Mouse (Mus musculus): Measurements from ENCODE around the gene Fyn. TPM values are rescaled to one million over a fixed set of nuclear protein-coding genes. Genes with fewer than 3 reads are reported as not detected.

Fyn gene
- polyA plus RNA-seq (2015; fragmentation: Nextera tagmentation; extraction: Ambion mirVana): 22.4 and 26.1 TPM in 2 replicates

- 39% methylated on average over 8 of the region's 8 CpGs for WGBS
- peak within 1 kb of the TSS; percentile 90 for H3K9ac ChIP-seq (replicated peaks; ENCODE audit: low read length)
- peak within 1 kb of the TSS; percentile 75 for H3K4me2 ChIP-seq (replicated peaks; ENCODE audit: low read depth, low read length)
- H3K4me1 ChIP-seq (ENCODE audit: insufficient read depth, low read length): peaks cover 14% of the 10 kb centered on the region
- H3K27me3 ChIP-seq (ENCODE audit: insufficient read depth, low read length): peaks cover 10% of the 10 kb centered on the region; the same call in 1 of the 2 replicates
- peak within 1 kb of the TSS; percentile 90 for H3K27ac ChIP-seq (ENCODE audit: low read length)
- ATAC-seq (ENCODE audit: low FRiP score, low TSS enrichment): no peak
- no peaks in the 10 kb centered on the region for H3K9me3 ChIP-seq (ENCODE audit: low read length)
- H3K36me3 ChIP-seq (ENCODE audit: insufficient read depth, low read length): no peaks in the 10 kb centered on the region
- H3K4me3 ChIP-seq (ENCODE audit: low read length): peak within 1 kb of the TSS; percentile 92
Measured at GRCm38 (mm10) chr10:39368572-39369135, at the start of gene Fyn. TSS of gene Fyn (plus strand) at chr10:39368855.

GRCm38 (mm10) chr10:39320798-39321622, 47.6 kb upstream of the Fyn start:
- peak overlapping the region; percentile 14; the same call in 1 of the 2 replicates for H3K4me2 ChIP-seq (replicated peaks; ENCODE audit: low read depth, low read length)
- ATAC-seq (ENCODE audit: low FRiP score, low TSS enrichment): no peak
- H3K9me3 ChIP-seq (ENCODE audit: low read length): no peaks in the 10 kb centered on the region
- no peak overlapping the region for H3K9ac ChIP-seq (replicated peaks; ENCODE audit: low read length)
- no peaks in the 10 kb centered on the region for H3K27me3 ChIP-seq (ENCODE audit: insufficient read depth, low read length)
- whole genome bisulfite sequencing: 43% methylated on average over 17 of the region's 17 CpGs
- no peak overlapping the region for H3K4me3 ChIP-seq (ENCODE audit: low read length)
- no peak overlapping the region for H3K27ac ChIP-seq (ENCODE audit: low read length)
- peaks cover 7% of the 10 kb centered on the region for H3K4me1 ChIP-seq (ENCODE audit: insufficient read depth, low read length)
- no peaks in the 10 kb centered on the region for H3K36me3 ChIP-seq (ENCODE audit: insufficient read depth, low read length)

- Histone ChIP-seq H3K4me3 (ENCODE audit: low read length) (no peak overlapping the region), H3K4me2 (replicated peaks; ENCODE audit: low read depth, low read length) (peak overlapping the region; percentile 14; the same call in 1 of the 2 replicates), H3K27ac (ENCODE audit: low read length) (no peak overlapping the region), H3K9me3 (ENCODE audit: low read length) (no peaks in the 10 kb centered on the region), H3K4me1 (ENCODE audit: insufficient read depth, low read length) (peaks cover 7% of the 10 kb centered on the region), H3K9ac (replicated peaks; ENCODE audit: low read length) (no peak overlapping the region), H3K27me3 (ENCODE audit: insufficient read depth, low read length) (no peaks in the 10 kb centered on the region), H3K36me3 (ENCODE audit: insufficient read depth, low read length) (no peaks in the 10 kb centered on the region)
- no peak for ATAC-seq (ENCODE audit: low FRiP score, low TSS enrichment)
- WGBS: 44% methylated on average over 9 of the region's 9 CpGs
Measured at GRCm38 (mm10) chr10:39321623-39321985, 47.1 kb upstream of the Fyn start.

- H3K27me3 ChIP-seq (ENCODE audit: insufficient read depth, low read length): no peaks in the 10 kb centered on the region
- no peak for ATAC-seq (ENCODE audit: low FRiP score, low TSS enrichment)
- no peak overlapping the region for H3K9ac ChIP-seq (replicated peaks; ENCODE audit: low read length)
- H3K4me3 ChIP-seq (ENCODE audit: low read length): no peak overlapping the region
- H3K9me3 ChIP-seq (ENCODE audit: low read length): no peaks in the 10 kb centered on the region
- no peak overlapping the region for H3K27ac ChIP-seq (ENCODE audit: low read length)
- no peaks in the 10 kb centered on the region for H3K36me3 ChIP-seq (ENCODE audit: insufficient read depth, low read length)
- H3K4me2 ChIP-seq (replicated peaks; ENCODE audit: low read depth, low read length): no peak overlapping the region
- 70% methylated on average over 4 of the region's 4 CpGs for WGBS
- peaks cover 7% of the 10 kb centered on the region for H3K4me1 ChIP-seq (ENCODE audit: insufficient read depth, low read length)
Measured at GRCm38 (mm10) chr10:39322143-39322542, 46.5 kb upstream of the Fyn start.

- H3K9me3 ChIP-seq (ENCODE audit: low read length): no peaks in the 10 kb centered on the region
- H3K4me3 ChIP-seq (ENCODE audit: low read length): no peak overlapping the region
- ATAC-seq (ENCODE audit: low FRiP score, low TSS enrichment): no peak
- no peaks in the 10 kb centered on the region for H3K36me3 ChIP-seq (ENCODE audit: insufficient read depth, low read length)
- H3K27me3 ChIP-seq (ENCODE audit: insufficient read depth, low read length): no peaks in the 10 kb centered on the region
- WGBS: 94% methylated on average over 2 of the region's 2 CpGs
- peaks cover 7% of the 10 kb centered on the region for H3K4me1 ChIP-seq (ENCODE audit: insufficient read depth, low read length)
- no peak overlapping the region for H3K4me2 ChIP-seq (replicated peaks; ENCODE audit: low read depth, low read length)
- H3K9ac ChIP-seq (replicated peaks; ENCODE audit: low read length): no peak overlapping the region
- H3K27ac ChIP-seq (ENCODE audit: low read length): no peak overlapping the region
Measured at GRCm38 (mm10) chr10:39324291-39324690, 44.4 kb upstream of the Fyn start.

GRCm38 (mm10) chr10:39328661-39329060, 40.0 kb upstream of the Fyn start:
- 92% methylated on average over 2 of the region's 2 CpGs for WGBS
- H3K4me2 ChIP-seq (replicated peaks; ENCODE audit: low read depth, low read length): no peak overlapping the region
- no peak overlapping the region for H3K4me3 ChIP-seq (ENCODE audit: low read length)
- ATAC-seq (ENCODE audit: low FRiP score, low TSS enrichment): no peak
- no peaks in the 10 kb centered on the region for H3K27me3 ChIP-seq (ENCODE audit: insufficient read depth, low read length)
- no peak overlapping the region for H3K27ac ChIP-seq (ENCODE audit: low read length)
- H3K4me1 ChIP-seq (ENCODE audit: insufficient read depth, low read length): no peaks in the 10 kb centered on the region
- no peaks in the 10 kb centered on the region for H3K36me3 ChIP-seq (ENCODE audit: insufficient read depth, low read length)
- H3K9ac ChIP-seq (replicated peaks; ENCODE audit: low read length): no peak overlapping the region
- H3K9me3 ChIP-seq (ENCODE audit: low read length): peaks cover 5% of the 10 kb centered on the region; the same call in 1 of the 2 replicates

- Histone ChIP-seq H3K4me3 (ENCODE audit: low read length) (no peak overlapping the region), H3K9ac (replicated peaks; ENCODE audit: low read length) (no peak overlapping the region), H3K36me3 (ENCODE audit: insufficient read depth, low read length) (no peaks in the 10 kb centered on the region), H3K4me1 (ENCODE audit: insufficient read depth, low read length) (no peaks in the 10 kb centered on the region), H3K27me3 (ENCODE audit: insufficient read depth, low read length) (no peaks in the 10 kb centered on the region), H3K27ac (ENCODE audit: low read length) (no peak overlapping the region), H3K4me2 (replicated peaks; ENCODE audit: low read depth, low read length) (no peak overlapping the region), H3K9me3 (ENCODE audit: low read length) (peaks cover 5% of the 10 kb centered on the region; the same call in 1 of the 2 replicates)
- WGBS: 55% methylated on average over 3 of the region's 3 CpGs
- no peak for ATAC-seq (ENCODE audit: low FRiP score, low TSS enrichment)
Measured at GRCm38 (mm10) chr10:39334320-39334719, 34.3 kb upstream of the Fyn start.

- Histone ChIP-seq H3K9ac (replicated peaks; ENCODE audit: low read length) (no peak overlapping the region), H3K9me3 (ENCODE audit: low read length) (peaks cover 5% of the 10 kb centered on the region; the same call in 1 of the 2 replicates), H3K36me3 (ENCODE audit: insufficient read depth, low read length) (no peaks in the 10 kb centered on the region), H3K27me3 (ENCODE audit: insufficient read depth, low read length) (no peaks in the 10 kb centered on the region), H3K4me3 (ENCODE audit: low read length) (no peak overlapping the region), H3K27ac (ENCODE audit: low read length) (no peak overlapping the region), H3K4me1 (ENCODE audit: insufficient read depth, low read length) (no peaks in the 10 kb centered on the region), H3K4me2 (replicated peaks; ENCODE audit: low read depth, low read length) (no peak overlapping the region)
- ATAC-seq (ENCODE audit: low FRiP score, low TSS enrichment): no peak
Measured at GRCm38 (mm10) chr10:39335880-39336279, 32.8 kb upstream of the Fyn start.

- Histone ChIP-seq H3K27me3 (ENCODE audit: insufficient read depth, low read length) (no peaks in the 10 kb centered on the region), H3K4me3 (ENCODE audit: low read length) (no peak overlapping the region), H3K9me3 (ENCODE audit: low read length) (no peaks in the 10 kb centered on the region), H3K4me2 (replicated peaks; ENCODE audit: low read depth, low read length) (no peak overlapping the region), H3K9ac (replicated peaks; ENCODE audit: low read length) (no peak overlapping the region), H3K27ac (ENCODE audit: low read length) (no peak overlapping the region), H3K36me3 (ENCODE audit: insufficient read depth, low read length) (no peaks in the 10 kb centered on the region), H3K4me1 (ENCODE audit: insufficient read depth, low read length) (no peaks in the 10 kb centered on the region)
- no peak for ATAC-seq (ENCODE audit: low FRiP score, low TSS enrichment)
- 69% methylated on average over 2 of the region's 2 CpGs for WGBS
Measured at GRCm38 (mm10) chr10:39339189-39339968, 29.3 kb upstream of the Fyn start.

GRCm38 (mm10) chr10:39339969-39340236, 28.8 kb upstream of the Fyn start:
- no peak overlapping the region for H3K4me2 ChIP-seq (replicated peaks; ENCODE audit: low read depth, low read length)
- 92% methylated on average over 2 of the region's 2 CpGs for WGBS
- H3K9ac ChIP-seq (replicated peaks; ENCODE audit: low read length): no peak overlapping the region
- H3K9me3 ChIP-seq (ENCODE audit: low read length): no peaks in the 10 kb centered on the region
- no peak overlapping the region for H3K4me3 ChIP-seq (ENCODE audit: low read length)
- no peaks in the 10 kb centered on the region for H3K4me1 ChIP-seq (ENCODE audit: insufficient read depth, low read length)
- no peaks in the 10 kb centered on the region for H3K27me3 ChIP-seq (ENCODE audit: insufficient read depth, low read length)
- no peaks in the 10 kb centered on the region for H3K36me3 ChIP-seq (ENCODE audit: insufficient read depth, low read length)
- ATAC-seq (ENCODE audit: low FRiP score, low TSS enrichment): no peak
- H3K27ac ChIP-seq (ENCODE audit: low read length): no peak overlapping the region
